Mouse (Mus musculus): ENCODE results near the gene Krtap27-1. TPM values are rescaled to one million over a fixed set of nuclear protein-coding genes. Genes with fewer than 3 reads are reported as not detected.
A peak's percentile ranks its signal among the peaks of the same experiment; 100 is the strongest.

The Krtap27-1 gene
- polyA plus RNA-seq, 1 experiment from 2014 or later, result not detected

DNA sequence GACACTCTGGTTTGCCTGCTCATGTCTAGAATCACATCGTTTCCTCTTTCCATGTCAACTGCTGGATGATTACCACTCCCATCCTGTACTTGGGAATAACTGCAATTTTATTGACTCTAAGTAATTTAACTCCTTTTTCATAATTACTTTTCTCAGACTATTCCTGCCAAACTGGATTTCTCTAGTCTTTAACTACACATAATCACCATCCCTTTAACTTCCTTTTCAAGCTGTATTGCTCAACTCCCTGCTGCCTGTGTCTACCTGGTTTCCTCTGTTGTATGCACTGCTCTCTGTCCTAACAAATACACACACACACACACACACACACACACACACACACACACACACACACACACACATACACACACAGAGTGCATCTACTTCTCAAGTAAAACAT, 20.4 kb downstream of the Krtap27-1 start:
- TF ChIP-seq CTCF (IDR thresholded peaks at IDR 0.05) (no peak), EP300 (IDR thresholded peaks at IDR 0.05) (no peak)
- WGBS, result 50% methylated on average over 1 of the region's 1 CpGs
- Histone ChIP-seq H3K4me3 (ENCODE audit: low read depth, low read length) (no peak overlapping the region), H3K9me3 (ENCODE audit: low read length) (no peaks in the 10 kb centered on the region), H3K27ac (ENCODE audit: low read length) (no peak overlapping the region), H3K4me2 (replicated peaks; ENCODE audit: low read depth, low read length) (no peak overlapping the region), H3K9ac (replicated peaks; ENCODE audit: low read depth) (no peak overlapping the region), H3K36me3 (ENCODE audit: insufficient read depth, low read length) (no peaks in the 10 kb centered on the region), H3K4me1 (ENCODE audit: insufficient read depth, low read depth, low read length) (no peaks in the 10 kb centered on the region), H3K27me3 (replicated peaks; ENCODE audit: insufficient read depth, low read length) (no peaks in the 10 kb centered on the region)
- DNase-seq (ENCODE audit: low spot score), result no peak
- no peak for ATAC-seq

DNA sequence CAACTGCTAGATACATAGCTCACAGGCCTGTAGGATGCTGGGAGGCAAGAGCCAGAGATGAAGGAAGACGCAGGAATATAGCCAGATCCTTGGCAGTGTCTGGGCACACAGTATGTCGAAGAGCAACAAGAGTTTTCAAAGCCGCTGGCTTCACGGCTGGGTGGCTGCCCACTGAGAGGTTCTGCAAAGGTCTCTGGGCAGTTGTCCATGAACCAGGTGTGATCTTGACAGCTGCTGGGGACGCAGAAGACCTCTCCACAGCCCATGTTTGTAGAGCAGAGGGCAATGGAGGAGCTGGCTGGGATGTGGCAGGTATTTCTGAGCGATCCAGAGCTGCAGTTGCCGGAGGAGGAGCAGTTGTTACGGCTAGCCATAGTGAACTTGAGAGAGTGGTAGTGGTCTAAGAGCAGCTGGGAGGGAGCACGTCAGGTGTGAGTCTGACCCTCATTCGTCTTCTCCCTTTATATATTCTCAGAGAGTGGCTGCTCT, 24.1 kb downstream of the Krtap27-1 start, which contains the start of gene Krtap26-1:
Gene Krtap26-1 (minus strand): TSS at position 439 of the 489 bp plus-strand sequence.
- DNase-seq (ENCODE audit: low spot score) (no peak), ATAC-seq (no peak)
- no peak within 1 kb of the TSS for H3K4me2 ChIP-seq (replicated peaks; ENCODE audit: low read depth, low read length)
- H3K27me3 ChIP-seq (replicated peaks; ENCODE audit: insufficient read depth, low read length), result no peaks in the 10 kb centered on the region
- no peaks in the 10 kb centered on the region for H3K36me3 ChIP-seq (ENCODE audit: insufficient read depth, low read length)
- H3K27ac ChIP-seq (ENCODE audit: low read length), result no peak within 1 kb of the TSS
- H3K9me3 ChIP-seq (ENCODE audit: low read length), result no peaks in the 10 kb centered on the region
- TF ChIP-seq EP300 (IDR thresholded peaks at IDR 0.05) (no peak), CTCF (IDR thresholded peaks at IDR 0.05) (no peak)
- H3K9ac ChIP-seq (replicated peaks; ENCODE audit: low read depth), result no peak within 1 kb of the TSS
- H3K4me1 ChIP-seq (ENCODE audit: insufficient read depth, low read depth, low read length), result no peaks in the 10 kb centered on the region
- no peak within 1 kb of the TSS for H3K4me3 ChIP-seq (ENCODE audit: low read depth, low read length)
- WGBS, result 81% methylated on average over 10 of the region's 10 CpGs

DNA sequence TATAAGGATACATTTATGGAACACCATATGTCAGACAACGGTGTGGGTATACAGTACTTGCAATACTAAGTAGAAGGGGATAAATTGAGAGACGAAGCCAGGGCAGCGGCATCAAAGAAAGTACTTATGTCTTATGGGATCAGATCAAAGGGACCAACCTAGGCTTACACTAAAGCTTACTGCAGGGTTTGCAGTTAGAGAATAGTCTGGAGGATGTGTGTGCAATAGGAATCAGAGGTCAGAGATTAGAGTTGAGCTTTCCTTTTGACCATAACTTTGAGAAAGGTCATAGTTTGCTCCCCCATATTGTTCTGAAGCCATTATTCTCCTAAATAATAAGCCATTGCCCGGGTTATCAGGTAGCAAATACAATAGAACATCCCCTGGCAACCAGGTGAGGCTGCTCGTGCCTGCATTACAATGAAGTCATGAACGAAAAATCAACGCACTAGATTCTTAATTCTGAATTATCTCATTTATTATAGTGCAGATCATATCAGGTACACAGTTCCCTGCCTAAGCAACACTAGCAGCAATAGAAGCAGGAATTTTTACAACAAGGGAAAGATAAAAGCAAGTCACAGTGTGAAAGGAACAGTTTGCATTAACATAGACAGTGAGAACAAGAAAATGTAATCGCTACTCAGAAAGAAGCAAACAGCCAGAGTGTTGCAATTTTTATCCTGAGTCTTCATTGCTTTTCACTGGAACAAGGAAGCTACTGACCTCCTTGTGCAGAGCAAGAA, 24.9 kb downstream of the Krtap27-1 start:
- ATAC-seq (no peak), DNase-seq (ENCODE audit: low spot score) (no peak)
- Histone ChIP-seq H3K36me3 (ENCODE audit: insufficient read depth, low read length) (no peaks in the 10 kb centered on the region), H3K9ac (replicated peaks; ENCODE audit: low read depth) (no peak overlapping the region), H3K4me3 (ENCODE audit: low read depth, low read length) (no peak overlapping the region), H3K27ac (ENCODE audit: low read length) (no peak overlapping the region), H3K4me1 (ENCODE audit: insufficient read depth, low read depth, low read length) (no peaks in the 10 kb centered on the region), H3K27me3 (replicated peaks; ENCODE audit: insufficient read depth, low read length) (no peaks in the 10 kb centered on the region), H3K9me3 (ENCODE audit: low read length) (no peaks in the 10 kb centered on the region), H3K4me2 (replicated peaks; ENCODE audit: low read depth, low read length) (no peak overlapping the region)
- no peak for TF ChIP-seq CTCF (IDR thresholded peaks at IDR 0.05)
- no peak for TF ChIP-seq EP300 (IDR thresholded peaks at IDR 0.05)
- WGBS, result 73% methylated on average over 8 of the region's 8 CpGs

DNA sequence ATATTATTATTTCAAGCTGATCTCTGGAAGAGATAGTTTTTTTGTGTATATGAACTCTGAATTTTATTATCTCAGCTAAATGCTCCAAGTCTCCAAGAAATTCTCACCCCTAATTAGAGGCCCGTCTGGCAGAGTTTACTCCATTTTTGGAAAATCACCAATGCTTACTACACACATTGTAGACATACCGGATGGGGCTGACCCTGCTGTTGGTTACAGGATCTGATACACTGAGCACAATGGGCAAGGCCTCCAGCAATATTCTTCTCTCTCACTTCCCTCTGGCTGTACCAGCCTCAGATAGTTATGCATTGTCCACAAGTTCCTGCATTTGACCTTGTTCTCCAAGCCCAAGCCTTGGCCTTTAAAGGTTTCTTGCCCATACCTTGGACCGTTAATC, 31.4 kb downstream of the Krtap27-1 start:
- Histone ChIP-seq H3K27me3 (replicated peaks; ENCODE audit: insufficient read depth, low read length) (no peaks in the 10 kb centered on the region), H3K9ac (replicated peaks; ENCODE audit: low read depth) (no peak overlapping the region), H3K27ac (ENCODE audit: low read length) (no peak overlapping the region), H3K4me1 (ENCODE audit: insufficient read depth, low read depth, low read length) (no peaks in the 10 kb centered on the region), H3K36me3 (ENCODE audit: insufficient read depth, low read length) (no peaks in the 10 kb centered on the region), H3K4me3 (ENCODE audit: low read depth, low read length) (no peak overlapping the region), H3K4me2 (replicated peaks; ENCODE audit: low read depth, low read length) (no peak overlapping the region), H3K9me3 (ENCODE audit: low read length) (no peaks in the 10 kb centered on the region)
- no peak for TF ChIP-seq EP300 (IDR thresholded peaks at IDR 0.05)
- no peak for TF ChIP-seq CTCF (IDR thresholded peaks at IDR 0.05)
- ATAC-seq, result no peak
- no peak for DNase-seq (ENCODE audit: low spot score)
- WGBS, result 75% methylated on average over 3 of the region's 3 CpGs

DNA sequence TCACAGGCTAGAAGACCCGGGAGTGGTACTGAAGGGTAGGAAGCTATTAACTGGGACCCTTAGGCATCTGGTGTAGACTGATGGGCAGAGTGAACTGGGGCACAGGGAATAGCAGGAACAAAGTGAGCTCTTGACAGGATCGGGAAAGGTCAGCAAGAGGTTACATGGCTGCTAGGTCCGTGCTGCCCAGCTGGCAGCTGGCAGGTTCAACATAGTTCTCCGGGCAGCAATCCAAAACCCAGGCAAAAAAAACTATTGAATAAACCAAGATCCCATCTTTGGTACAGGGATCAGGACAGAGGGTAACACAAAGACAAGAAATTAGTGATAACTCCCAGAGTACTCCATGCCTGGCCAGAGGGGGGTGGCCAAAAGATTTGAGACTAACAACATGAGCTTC, 36.3 kb downstream of the Krtap27-1 start:
- DNase-seq (ENCODE audit: low spot score) (no peak), ATAC-seq (no peak)
- 32% methylated on average over 4 of the region's 4 CpGs for WGBS
- Histone ChIP-seq H3K4me3 (ENCODE audit: low read depth, low read length) (no peak overlapping the region), H3K4me2 (replicated peaks; ENCODE audit: low read depth, low read length) (no peak overlapping the region), H3K4me1 (ENCODE audit: insufficient read depth, low read depth, low read length) (no peaks in the 10 kb centered on the region), H3K9me3 (ENCODE audit: low read length) (no peaks in the 10 kb centered on the region), H3K27me3 (replicated peaks; ENCODE audit: insufficient read depth, low read length) (no peaks in the 10 kb centered on the region), H3K9ac (replicated peaks; ENCODE audit: low read depth) (no peak overlapping the region), H3K36me3 (ENCODE audit: insufficient read depth, low read length) (no peaks in the 10 kb centered on the region), H3K27ac (ENCODE audit: low read length) (no peak overlapping the region)
- TF ChIP-seq CTCF (IDR thresholded peaks at IDR 0.05) (no peak), EP300 (IDR thresholded peaks at IDR 0.05) (no peak)

DNA sequence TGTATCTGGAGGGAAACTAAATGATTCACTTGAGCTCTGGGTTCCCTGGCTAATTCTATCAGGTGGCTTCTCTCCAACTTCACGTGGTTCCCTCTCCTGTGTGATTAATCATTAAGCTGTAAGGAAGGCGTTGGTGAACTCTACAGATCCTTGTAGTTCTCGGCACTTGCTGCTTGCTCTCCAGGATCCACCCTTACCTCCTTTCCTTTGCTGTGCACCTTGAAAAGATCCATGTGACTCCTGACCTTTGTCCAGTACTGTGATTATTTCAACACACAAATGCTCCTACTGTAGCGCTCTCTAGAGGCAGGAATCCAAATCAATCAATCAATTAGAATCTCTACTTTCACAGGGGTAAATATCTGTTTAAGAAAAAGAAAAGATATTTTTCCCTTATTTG, 40.0 kb downstream of the Krtap27-1 start:
- H3K9ac ChIP-seq (replicated peaks; ENCODE audit: low read depth), result no peak overlapping the region
- H3K4me1 ChIP-seq (ENCODE audit: insufficient read depth, low read depth, low read length), result no peaks in the 10 kb centered on the region
- no peaks in the 10 kb centered on the region for H3K36me3 ChIP-seq (ENCODE audit: insufficient read depth, low read length)
- peak; percentile 7 for DNase-seq (ENCODE audit: low spot score)
- WGBS, result 30% methylated on average over 4 of the region's 4 CpGs
- TF ChIP-seq EP300 (IDR thresholded peaks at IDR 0.05), result no peak
- no peak for TF ChIP-seq CTCF (IDR thresholded peaks at IDR 0.05)
- no peak for ATAC-seq
- H3K4me3 ChIP-seq (ENCODE audit: low read depth, low read length), result no peak overlapping the region
- H3K27me3 ChIP-seq (replicated peaks; ENCODE audit: insufficient read depth, low read length), result no peaks in the 10 kb centered on the region
- no peak overlapping the region for H3K4me2 ChIP-seq (replicated peaks; ENCODE audit: low read depth, low read length)
- H3K9me3 ChIP-seq (ENCODE audit: low read length), result no peaks in the 10 kb centered on the region
- no peak overlapping the region for H3K27ac ChIP-seq (ENCODE audit: low read length)
